Mouse (Mus musculus) neural tube, embryonic 15.5 days (tissue): ENCODE measurements around the gene Fgfr2. TPM values are rescaled to one million over a fixed set of nuclear protein-coding genes. Genes with fewer than 3 reads are reported as not detected.
A peak's percentile ranks its signal among the peaks of the same experiment; 100 is the strongest.

Experiments used
- ATAC-seq: fragments of 200-750 bp; cut with Nextera tagmentation; 2 replicates; pipeline ENCODE4 v1.8.0; 2017; ENCODE audit warnings: mild to moderate bottlenecking, moderate TSS enrichment, moderate library complexity; ENCODE audit not compliant: low FRiP score
- H3K27ac ChIP-seq: fragments of 300-500 bp; sonication (generic); replicated peaks from 2 replicates; pipeline ENCODE4 v1.5.1; 2015; ENCODE audit warnings: mild to moderate bottlenecking, inconsistent platforms
- H3K27me3 ChIP-seq: fragments of 300-500 bp; sonication (generic); replicated peaks from 2 replicates; pipeline ENCODE4 v1.6.1; 2015; ENCODE audit warnings: inconsistent platforms
- H3K36me3 ChIP-seq: fragments of 300-500 bp; sonication (generic); 2 replicates; pipeline ENCODE4 v1.6.1; 2015; ENCODE audit warnings: inconsistent platforms
- H3K4me1 ChIP-seq: fragments of 300-500 bp; sonication (generic); 2 replicates; pipeline ENCODE4 v1.6.1; 2015; ENCODE audit warnings: inconsistent platforms
- H3K4me2 ChIP-seq: fragments of 300-500 bp; sonication (generic); 2 replicates; pipeline ENCODE4 v1.6.1; 2015; ENCODE audit warnings: inconsistent platforms, mild to moderate bottlenecking, moderate library complexity
- H3K4me3 ChIP-seq: fragments of 300-500 bp; sonication (generic); replicated peaks from 2 replicates; pipeline ENCODE4 v1.5.1; 2015; ENCODE audit warnings: mild to moderate bottlenecking, inconsistent platforms
- H3K9ac ChIP-seq: fragments of 300-500 bp; sonication (generic); replicated peaks from 2 replicates; pipeline ENCODE4 v1.6.1; 2015; ENCODE audit warnings: mild to moderate bottlenecking, inconsistent platforms
- H3K9me3 ChIP-seq: fragments of 300-500 bp; sonication (generic); replicated peaks from 2 replicates; pipeline ENCODE4 v1.6.1; 2016; ENCODE audit warnings: inconsistent platforms
- WGBS: fragments of 180-500 bp; shearing (Covaris S2); methylation state at CpG from one replicate; pipeline ENCODE4 v1.1.7; 2015; ENCODE audit warnings: mixed read lengths; 5-methylcytosine and 5-hydroxymethylcytosine counted together
- polyA plus RNA-seq: library from polyadenylated mRNA; unstranded; fragments of >200 nt; fragmentation: Nextera tagmentation; extraction: Ambion mirVana; gene quantifications from 2 replicates; pipeline ENCODE4 v1.2.1, GENCODE M21; 2015

Gene Fgfr2
- polyA plus RNA-seq, 1 experiment from 2014 or later: 21.2 TPM

- H3K27ac ChIP-seq: no peak overlapping the region
- H3K9me3 ChIP-seq: no peaks in the 10 kb centered on the region
- no peak overlapping the region for H3K9ac ChIP-seq
- ATAC-seq: no peak
- peaks cover 13% of the 10 kb centered on the region for H3K4me1 ChIP-seq
- 95% methylated on average over 2 of the region's 2 CpGs for WGBS
- peaks cover 3% of the 10 kb centered on the region; the same call in 1 of the 2 replicates for H3K36me3 ChIP-seq
- no peaks in the 10 kb centered on the region for H3K27me3 ChIP-seq
- no peak overlapping the region for H3K4me2 ChIP-seq
- no peak overlapping the region for H3K4me3 ChIP-seq
Measured at GRCm38 (mm10) chr7:130188108-130188507, 2935.0 kb downstream of the Fgfr2 start.

- whole genome bisulfite sequencing: 82% methylated on average over 5 of the region's 5 CpGs
- Histone ChIP-seq H3K4me2 (no peak overlapping the region), H3K4me1 (peaks cover 6% of the 10 kb centered on the region; the same call in 1 of the 2 replicates), H3K36me3 (peaks cover 3% of the 10 kb centered on the region; the same call in 1 of the 2 replicates), H3K4me3 (no peak overlapping the region), H3K27me3 (no peaks in the 10 kb centered on the region), H3K9ac (no peak overlapping the region), H3K9me3 (no peaks in the 10 kb centered on the region), H3K27ac (no peak overlapping the region)
- no peak for ATAC-seq
Measured at GRCm38 (mm10) chr7:130184864-130185263, 2938.3 kb downstream of the Fgfr2 start.

- H3K27ac ChIP-seq: no peak overlapping the region
- peaks cover 3% of the 10 kb centered on the region; the same call in 1 of the 2 replicates for H3K36me3 ChIP-seq
- no peak overlapping the region for H3K9ac ChIP-seq
- WGBS: 30% methylated on average over 5 of the region's 5 CpGs
- H3K4me2 ChIP-seq: no peak overlapping the region
- H3K4me3 ChIP-seq: no peak overlapping the region
- no peak for ATAC-seq
- H3K4me1 ChIP-seq: peaks cover 5% of the 10 kb centered on the region; the same call in 1 of the 2 replicates
- no peaks in the 10 kb centered on the region for H3K9me3 ChIP-seq
- no peaks in the 10 kb centered on the region for H3K27me3 ChIP-seq
Measured at GRCm38 (mm10) chr7:130183960-130184359, 2939.2 kb downstream of the Fgfr2 start.

- no peak overlapping the region for H3K27ac ChIP-seq
- WGBS: 33% methylated on average over 18 of the region's 18 CpGs
- no peak overlapping the region; the same call in 1 of the 2 replicates for H3K4me3 ChIP-seq
Measured at GRCm38 (mm10) chr7:130182551-130182950, 2940.6 kb downstream of the Fgfr2 start.

GRCm38 (mm10) chr7:130178991-130179390 lies 2944.2 kb downstream of the Fgfr2 start:
- Histone ChIP-seq H3K4me2 (no peak overlapping the region), H3K9me3 (no peaks in the 10 kb centered on the region), H3K9ac (no peak overlapping the region), H3K4me1 (peaks cover 5% of the 10 kb centered on the region; the same call in 1 of the 2 replicates), H3K27me3 (no peaks in the 10 kb centered on the region), H3K27ac (no peak overlapping the region), H3K36me3 (no peaks in the 10 kb centered on the region), H3K4me3 (no peak overlapping the region)
- ATAC-seq: no peak
- WGBS: 62% methylated on average over 3 of the region's 3 CpGs

More at GRCm38 (mm10) chr7:130182551-130182950, 2940.6 kb downstream of the Fgfr2 start:
- Histone ChIP-seq H3K4me1 (peaks cover 5% of the 10 kb centered on the region; the same call in 1 of the 2 replicates), H3K36me3 (peaks cover 3% of the 10 kb centered on the region; the same call in 1 of the 2 replicates), H3K27me3 (no peaks in the 10 kb centered on the region), H3K9me3 (no peaks in the 10 kb centered on the region), H3K4me2 (peak overlapping the region; percentile 41), H3K9ac (no peak overlapping the region)
- no peak for ATAC-seq

- 85% methylated on average over 5 of the region's 5 CpGs for WGBS
- ATAC-seq: no peak
- H3K9ac ChIP-seq: no peak overlapping the region
Measured at GRCm38 (mm10) chr7:130177009-130177408, 2946.1 kb downstream of the Fgfr2 start.

GRCm38 (mm10) chr7:130174525-130174924 lies 2948.6 kb downstream of the Fgfr2 start:
- Histone ChIP-seq H3K4me3 (no peak overlapping the region), H3K4me2 (no peak overlapping the region), H3K4me1 (no peaks in the 10 kb centered on the region), H3K27ac (no peak overlapping the region), H3K9ac (no peak overlapping the region), H3K9me3 (no peaks in the 10 kb centered on the region), H3K27me3 (no peaks in the 10 kb centered on the region), H3K36me3 (no peaks in the 10 kb centered on the region)
- ATAC-seq: no peak
- 79% methylated on average over 7 of the region's 7 CpGs for WGBS

More at GRCm38 (mm10) chr7:130177009-130177408, 2946.1 kb downstream of the Fgfr2 start:
- H3K4me2 ChIP-seq: no peak overlapping the region
- H3K4me1 ChIP-seq: no peaks in the 10 kb centered on the region
- no peak overlapping the region for H3K4me3 ChIP-seq
- no peaks in the 10 kb centered on the region for H3K36me3 ChIP-seq
- H3K9me3 ChIP-seq: no peaks in the 10 kb centered on the region
- H3K27me3 ChIP-seq: no peaks in the 10 kb centered on the region
- H3K27ac ChIP-seq: no peak overlapping the region

- ATAC-seq: no peak
- H3K27ac ChIP-seq: no peak overlapping the region
Measured at GRCm38 (mm10) chr7:130173914-130174313, 2949.2 kb downstream of the Fgfr2 start.

GRCm38 (mm10) chr7:130170144-130170543 lies 2953.0 kb downstream of the Fgfr2 start:
- Histone ChIP-seq H3K4me2 (no peak overlapping the region), H3K4me1 (no peaks in the 10 kb centered on the region), H3K4me3 (no peak overlapping the region), H3K36me3 (no peaks in the 10 kb centered on the region), H3K27me3 (no peaks in the 10 kb centered on the region), H3K9ac (no peak overlapping the region), H3K27ac (no peak overlapping the region), H3K9me3 (no peaks in the 10 kb centered on the region)
- no peak for ATAC-seq
- WGBS: 71% methylated on average over 8 of the region's 8 CpGs

More at GRCm38 (mm10) chr7:130173914-130174313, 2949.2 kb downstream of the Fgfr2 start:
- WGBS: 77% methylated on average over 5 of the region's 5 CpGs
- no peak overlapping the region for H3K9ac ChIP-seq
- H3K4me2 ChIP-seq: no peak overlapping the region
- no peak overlapping the region for H3K4me3 ChIP-seq
- no peaks in the 10 kb centered on the region for H3K4me1 ChIP-seq
- H3K36me3 ChIP-seq: no peaks in the 10 kb centered on the region
- no peaks in the 10 kb centered on the region for H3K9me3 ChIP-seq
- H3K27me3 ChIP-seq: no peaks in the 10 kb centered on the region

- Histone ChIP-seq H3K27ac (no peak overlapping the region), H3K9ac (no peak overlapping the region), H3K4me2 (no peak overlapping the region), H3K4me1 (no peaks in the 10 kb centered on the region), H3K36me3 (no peaks in the 10 kb centered on the region), H3K9me3 (no peaks in the 10 kb centered on the region), H3K4me3 (no peak overlapping the region), H3K27me3 (no peaks in the 10 kb centered on the region)
- WGBS: 36% methylated on average over 12 of the region's 12 CpGs
- no peak for ATAC-seq
Measured at GRCm38 (mm10) chr7:130168296-130168695, 2954.9 kb downstream of the Fgfr2 start.

GRCm38 (mm10) chr7:130167261-130167660 lies 2955.9 kb downstream of the Fgfr2 start:
- no peak overlapping the region for H3K9ac ChIP-seq
- no peaks in the 10 kb centered on the region for H3K4me1 ChIP-seq
- no peak overlapping the region for H3K4me3 ChIP-seq
- ATAC-seq: no peak
- H3K36me3 ChIP-seq: no peaks in the 10 kb centered on the region
- H3K27ac ChIP-seq: no peak overlapping the region
- WGBS: 83% methylated on average over 5 of the region's 5 CpGs
- H3K27me3 ChIP-seq: no peaks in the 10 kb centered on the region
- no peaks in the 10 kb centered on the region for H3K9me3 ChIP-seq
- H3K4me2 ChIP-seq: no peak overlapping the region

- no peak overlapping the region for H3K9ac ChIP-seq
- H3K27me3 ChIP-seq: no peaks in the 10 kb centered on the region
- no peak overlapping the region for H3K4me3 ChIP-seq
- H3K9me3 ChIP-seq: no peaks in the 10 kb centered on the region
- no peaks in the 10 kb centered on the region for H3K4me1 ChIP-seq
- no peaks in the 10 kb centered on the region for H3K36me3 ChIP-seq
- ATAC-seq: no peak
- 39% methylated on average over 4 of the region's 4 CpGs for WGBS
- no peak overlapping the region for H3K4me2 ChIP-seq
- no peak overlapping the region for H3K27ac ChIP-seq
Measured at GRCm38 (mm10) chr7:130166190-130166589, 2957.0 kb downstream of the Fgfr2 start.
